Mouse (Mus musculus) lung, postnatal 0 days (tissue): Measurements from ENCODE around the gene Hist2h2bb.

Experiments used
- CTCF ChIP-seq: IDR thresholded peaks from 2 replicates; pipeline ENCODE4 v1.5.1; 2016; ENCODE audit warnings: antibody characterized with exemption, mild to moderate bottlenecking
- EP300 ChIP-seq: IDR thresholded peaks from 2 replicates; pipeline ENCODE4 v1.6.1; 2016; ENCODE audit warnings: antibody characterized with exemption, mild to moderate bottlenecking, control low read depth

GRCm38 (mm10) chr3:96293368-96293767, 23.8 kb downstream of the Hist2h2bb start:
- TF ChIP-seq EP300 (no peak), CTCF (no peak)
